Mouse (Mus musculus) cerebellum, postnatal 14 days (tissue): ENCODE measurements around the gene Aqp2.

Experiments
- DNase-seq, 2 experiments: peaks; one replicate each; pipeline ENCODE4 v3.0.0; 2021; ENCODE audit warnings: mixed read lengths in 2 of 2

Aqp2 gene

DNA sequence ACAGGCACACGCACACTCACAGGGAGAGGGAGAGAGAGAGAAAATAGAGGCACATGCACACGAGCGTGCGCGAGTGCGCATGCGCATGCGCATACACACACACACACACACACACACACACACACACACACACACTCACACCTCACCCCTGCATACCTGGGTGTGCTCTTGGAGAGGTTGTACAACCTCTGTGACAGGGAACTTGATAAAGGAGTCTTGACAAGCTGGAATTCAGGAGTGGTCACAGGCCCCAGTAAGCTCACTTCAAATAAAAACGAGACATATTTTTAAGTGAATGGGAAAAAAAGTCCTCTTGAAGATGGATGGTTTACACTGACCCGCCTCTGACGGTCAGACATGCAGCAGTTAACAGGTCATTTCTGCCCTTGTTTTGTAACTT, 43.2 kb downstream of the Aqp2 start:
- no peak for DNase-seq

DNA sequence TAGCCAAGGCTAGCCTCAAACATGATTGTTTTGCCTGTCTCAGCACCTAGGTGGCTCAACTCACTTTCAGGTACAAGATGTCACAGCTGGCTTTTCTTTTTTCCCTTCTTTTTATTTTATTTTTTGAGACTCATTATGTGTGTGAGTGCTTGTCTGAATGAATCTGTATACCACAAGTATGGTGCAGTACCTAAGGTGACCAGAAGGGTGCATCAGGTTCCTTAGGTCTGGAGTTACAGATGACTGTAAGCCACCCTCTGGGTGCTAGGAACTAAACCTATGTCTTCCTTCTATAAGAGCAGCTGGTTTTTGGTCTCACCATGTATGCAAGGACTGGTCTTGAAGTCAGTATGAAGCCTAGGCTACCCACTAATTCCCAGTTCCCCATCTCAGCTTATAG, 52.8 kb downstream of the Aqp2 start:
- no peak for DNase-seq
